Mouse (Mus musculus): Measurements from ENCODE around the gene Gsdma2.
"Not testable (repeated sequence)": the region's sequence is repeated elsewhere in the genome, so short reads cannot be mapped to it uniquely, and the experiment has no call there.

The Gsdma2 gene

DNA sequence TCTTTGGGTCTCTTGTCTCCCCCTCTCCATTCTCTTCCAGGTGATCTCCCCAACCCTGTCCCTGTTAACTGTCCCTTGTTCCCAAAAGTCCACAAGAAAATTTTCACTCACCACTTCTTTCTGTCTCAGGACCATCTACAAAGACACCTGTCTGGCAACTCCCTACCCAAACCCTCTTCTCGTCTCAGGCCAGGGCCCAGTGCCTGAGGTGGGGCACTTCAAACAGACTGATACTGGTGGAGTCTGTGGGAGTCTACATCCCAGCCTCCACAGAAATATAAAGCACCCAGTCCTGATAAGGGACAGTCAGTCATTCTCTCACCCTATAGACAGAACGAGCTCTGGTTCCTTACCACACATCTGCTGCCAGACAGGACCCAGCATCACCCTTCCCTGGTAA lies at the start of gene Gsdma2:
TSS of gene Gsdma2 (plus strand) at position 301 of the 400 bp plus-strand sequence.
- DNase-seq = no peak

DNA sequence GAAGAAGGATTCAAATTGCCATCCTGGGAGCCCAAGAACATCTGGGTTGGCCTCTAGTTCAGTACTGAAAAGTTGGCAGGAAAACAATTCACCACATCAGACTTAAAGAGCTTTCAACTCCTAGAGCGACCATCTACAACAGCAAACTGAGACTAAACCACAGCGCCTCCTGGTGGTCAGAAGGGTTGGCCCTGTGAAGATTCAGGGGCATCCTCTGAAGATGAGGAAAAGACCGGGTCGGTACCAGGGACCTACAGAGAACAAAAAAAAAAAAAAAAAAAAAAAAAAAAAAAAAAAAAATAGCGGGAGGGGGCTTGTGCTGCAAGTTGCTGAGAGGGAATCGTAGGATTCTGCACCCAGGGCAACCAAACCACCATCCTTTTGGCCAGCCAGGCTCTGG lies 49.2 kb upstream of the Gsdma2 start:
- DNase-seq = peak; percentile 24 to 37

DNA sequence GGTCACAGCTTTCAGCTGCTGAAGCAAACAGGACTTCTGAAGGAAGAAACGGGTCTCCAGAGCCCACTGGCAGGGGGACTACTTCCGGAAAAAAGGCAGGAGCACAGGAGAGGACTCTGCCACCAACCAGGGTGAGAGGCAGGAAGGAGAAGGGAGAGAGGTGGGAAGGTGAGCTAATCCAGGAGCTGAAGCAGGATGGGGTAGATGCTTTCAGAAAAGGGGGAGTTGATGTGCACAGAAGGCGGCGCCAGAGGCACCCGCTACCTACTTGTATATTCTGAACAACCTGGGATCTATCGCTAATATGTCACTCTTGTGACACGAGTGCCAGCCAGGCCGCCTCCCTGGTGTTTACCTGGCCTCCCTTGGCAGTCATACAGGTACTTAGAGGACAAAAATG lies 48.6 kb upstream of the Gsdma2 start, which contains the start of gene Lrrc3c:
TSS of gene Lrrc3c (plus strand) at position 301 of the 400 bp plus-strand sequence.
- no peak for DNase-seq

DNA sequence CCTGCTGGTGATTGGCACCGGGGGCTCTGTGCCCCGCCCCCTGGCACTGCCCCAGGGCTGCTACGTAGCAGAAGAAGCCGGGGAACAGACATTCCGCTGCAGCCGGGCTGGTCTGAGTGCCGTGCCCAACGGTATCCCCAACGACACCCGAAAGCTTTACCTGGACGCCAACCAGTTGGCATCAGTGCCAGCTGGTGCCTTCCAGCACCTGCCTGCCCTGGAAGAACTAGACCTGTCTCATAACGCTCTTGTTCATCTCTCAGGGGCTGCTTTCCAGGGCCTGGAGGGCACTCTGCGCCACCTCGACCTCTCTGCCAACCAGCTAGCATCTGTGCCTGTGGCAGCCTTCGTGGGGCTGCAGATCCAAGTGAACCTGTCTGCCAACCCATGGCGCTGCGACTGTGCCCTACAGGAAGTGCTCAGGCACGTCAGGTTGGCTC lies 47.7 kb upstream of the Gsdma2 start:
- peak; percentile 55 to 64 for DNase-seq

DNA sequence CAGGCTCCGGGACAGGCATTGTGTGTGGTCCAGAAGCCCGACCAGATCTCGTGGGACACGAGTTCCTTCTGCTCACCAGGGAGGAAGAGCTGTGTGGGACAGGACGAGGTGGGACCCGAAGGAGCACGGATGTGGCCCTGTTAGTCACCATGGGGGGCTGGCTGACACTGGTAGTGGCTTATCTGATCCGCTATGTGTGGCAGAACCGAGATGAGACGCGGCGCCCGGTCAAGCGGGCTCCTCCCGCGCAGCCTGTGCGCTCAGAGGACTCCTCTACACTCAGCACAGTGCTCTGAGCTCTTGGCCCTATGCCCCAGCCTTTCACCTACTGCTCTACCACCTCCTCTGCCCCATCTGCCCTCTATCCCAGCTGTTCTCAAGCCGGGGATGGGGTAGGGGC lies 47.3 kb upstream of the Gsdma2 start:
- peak; percentile 32 to 44 for DNase-seq

DNA sequence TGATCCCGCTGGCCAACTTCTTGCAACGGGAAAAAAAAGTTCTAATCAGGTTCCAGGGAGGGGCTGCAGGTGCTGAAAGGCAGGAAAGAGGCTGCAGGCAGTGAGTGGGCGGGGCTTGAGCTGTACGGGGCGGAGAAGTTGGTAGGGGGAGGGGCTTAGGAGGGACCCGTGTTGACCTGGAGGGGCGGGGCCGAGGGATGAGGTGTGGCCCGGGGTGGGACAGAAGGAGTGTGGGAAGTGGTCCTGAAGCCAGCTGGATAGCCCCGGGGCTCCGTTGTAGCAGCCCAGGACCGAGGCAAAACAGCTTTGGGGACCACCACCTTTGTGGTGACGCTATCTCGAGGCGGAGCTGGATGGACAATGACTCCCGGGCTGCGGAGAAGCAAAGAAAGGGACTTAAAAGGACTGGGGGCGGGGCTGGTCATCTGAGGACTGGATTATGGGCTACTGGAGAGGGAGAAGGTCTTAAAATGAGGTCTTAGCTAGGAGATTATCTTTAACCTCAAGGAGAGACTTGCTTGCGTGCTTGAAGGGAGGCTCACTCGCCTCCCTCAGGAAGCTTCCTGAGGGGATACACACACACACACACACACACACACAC lies 44.4 kb upstream of the Gsdma2 start:
- no peak for DNase-seq

DNA sequence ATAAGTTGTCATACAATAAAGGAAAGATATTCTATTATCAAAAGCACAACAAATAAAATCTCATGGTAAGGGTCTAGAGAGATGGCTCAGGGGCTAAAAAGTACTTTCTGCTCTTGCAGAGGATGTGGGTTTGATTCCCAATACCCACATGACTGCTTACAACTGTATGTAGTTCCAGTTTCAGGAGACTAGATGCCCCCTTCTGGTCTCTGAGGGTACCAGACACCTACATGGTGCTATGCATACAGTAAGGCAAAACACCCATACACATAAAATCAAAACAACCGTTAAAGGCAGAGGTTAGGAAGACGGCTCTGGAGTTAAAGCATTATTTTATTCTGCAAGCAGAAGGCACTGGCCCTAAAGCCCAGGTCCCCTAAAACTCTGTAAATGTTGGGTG lies 42.6 kb upstream of the Gsdma2 start:
- no peak for DNase-seq

DNA sequence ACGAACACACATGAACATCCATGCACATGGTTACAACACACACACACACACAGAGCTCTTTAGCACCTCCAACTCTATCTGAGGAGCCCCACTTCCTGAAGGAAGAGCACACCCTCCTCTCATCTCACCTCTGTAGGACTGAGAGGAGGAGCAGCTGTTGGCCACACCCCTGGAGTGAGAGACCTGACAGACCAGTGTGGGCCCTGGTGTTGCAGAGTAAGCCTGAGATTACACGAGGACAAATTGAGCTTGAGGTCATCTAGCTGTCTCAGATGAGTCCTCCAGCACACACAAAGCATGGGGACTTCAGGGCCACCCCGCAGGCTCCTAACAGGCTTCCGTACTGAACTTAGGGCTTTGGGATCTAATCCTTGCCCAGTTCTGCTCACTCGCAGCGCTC lies 41.6 kb upstream of the Gsdma2 start:
- DNase-seq = not testable (repeated sequence)

DNA sequence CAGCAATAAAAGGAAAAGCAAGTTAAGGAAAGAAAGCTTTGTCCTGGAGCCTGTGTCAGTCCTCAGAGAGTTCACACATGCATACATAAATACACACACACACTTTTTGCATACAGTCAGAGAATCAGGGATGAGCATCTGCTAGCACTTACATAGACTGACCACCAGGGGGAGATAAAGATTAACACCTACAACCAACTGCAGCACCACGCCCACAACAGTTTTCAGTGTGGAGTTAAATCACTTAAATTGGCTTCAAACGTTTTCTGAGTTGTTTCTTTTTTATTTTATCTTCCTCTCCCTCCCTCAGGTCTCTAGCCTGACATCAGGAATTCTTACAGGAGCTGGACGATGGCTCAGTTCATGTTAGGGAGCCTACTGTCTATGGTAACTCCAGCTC lies 39.8 kb upstream of the Gsdma2 start:
- DNase-seq = peak in 1 of 2 experiments; percentile 31

DNA sequence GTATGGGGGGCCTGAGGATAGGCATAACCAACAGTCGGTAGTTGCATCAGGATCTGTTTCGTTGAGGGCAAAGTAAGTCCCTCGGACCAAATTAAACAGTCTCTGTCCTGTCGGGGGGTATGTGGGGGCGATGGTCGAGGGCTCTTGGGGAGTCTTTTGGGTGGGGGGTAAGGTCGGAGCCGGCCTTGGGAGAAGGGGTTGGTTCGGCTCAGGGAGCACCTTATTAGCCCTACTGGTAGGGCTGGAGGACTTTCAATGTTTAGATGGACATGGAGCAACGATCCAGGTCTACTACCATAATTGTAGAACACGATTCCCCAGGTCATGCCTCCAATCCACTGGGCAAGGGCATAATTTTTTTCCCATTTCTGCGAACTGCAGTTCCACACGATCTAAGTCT lies 25.8 kb upstream of the Gsdma2 start:
- DNase-seq = no peak

DNA sequence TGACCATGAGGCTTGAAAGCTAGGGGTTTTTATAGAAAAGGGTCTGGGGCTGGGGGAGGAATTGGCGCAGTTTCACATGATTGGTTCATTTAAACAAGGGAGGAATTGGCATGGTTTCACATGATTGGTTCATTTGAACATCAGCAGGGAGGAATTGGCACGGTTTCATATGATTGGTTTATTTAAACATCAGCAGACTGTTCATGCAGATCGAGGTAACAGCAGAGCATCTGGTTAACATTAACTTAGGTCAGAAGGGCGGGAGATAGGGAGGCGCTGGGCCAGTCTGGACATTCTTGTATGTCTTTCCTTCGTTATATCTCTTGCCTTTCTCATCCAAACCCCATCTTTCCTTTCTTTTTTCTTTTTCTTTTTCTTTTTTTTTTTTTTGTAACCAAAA lies 22.6 kb upstream of the Gsdma2 start:
- not testable (repeated sequence) for DNase-seq

DNA sequence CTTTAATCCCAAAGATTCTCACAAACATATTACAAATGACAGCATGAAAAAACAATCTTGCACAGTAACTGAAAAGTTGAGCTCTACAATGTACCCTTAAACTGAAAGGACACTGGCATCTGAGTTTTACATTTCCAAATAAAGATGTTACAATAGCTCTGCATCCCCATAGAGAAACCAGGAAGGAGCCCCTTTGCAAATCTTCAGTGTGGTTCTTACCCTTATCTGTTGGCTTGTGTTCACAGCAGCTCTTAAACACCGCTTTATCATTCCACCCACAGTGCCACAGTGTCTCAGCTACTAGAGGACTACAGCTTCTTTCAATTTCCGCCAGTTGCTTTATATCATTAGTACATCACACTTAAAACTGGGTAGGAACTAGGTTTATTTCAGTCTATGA lies 22.2 kb upstream of the Gsdma2 start:
- DNase-seq = not testable (repeated sequence)

DNA sequence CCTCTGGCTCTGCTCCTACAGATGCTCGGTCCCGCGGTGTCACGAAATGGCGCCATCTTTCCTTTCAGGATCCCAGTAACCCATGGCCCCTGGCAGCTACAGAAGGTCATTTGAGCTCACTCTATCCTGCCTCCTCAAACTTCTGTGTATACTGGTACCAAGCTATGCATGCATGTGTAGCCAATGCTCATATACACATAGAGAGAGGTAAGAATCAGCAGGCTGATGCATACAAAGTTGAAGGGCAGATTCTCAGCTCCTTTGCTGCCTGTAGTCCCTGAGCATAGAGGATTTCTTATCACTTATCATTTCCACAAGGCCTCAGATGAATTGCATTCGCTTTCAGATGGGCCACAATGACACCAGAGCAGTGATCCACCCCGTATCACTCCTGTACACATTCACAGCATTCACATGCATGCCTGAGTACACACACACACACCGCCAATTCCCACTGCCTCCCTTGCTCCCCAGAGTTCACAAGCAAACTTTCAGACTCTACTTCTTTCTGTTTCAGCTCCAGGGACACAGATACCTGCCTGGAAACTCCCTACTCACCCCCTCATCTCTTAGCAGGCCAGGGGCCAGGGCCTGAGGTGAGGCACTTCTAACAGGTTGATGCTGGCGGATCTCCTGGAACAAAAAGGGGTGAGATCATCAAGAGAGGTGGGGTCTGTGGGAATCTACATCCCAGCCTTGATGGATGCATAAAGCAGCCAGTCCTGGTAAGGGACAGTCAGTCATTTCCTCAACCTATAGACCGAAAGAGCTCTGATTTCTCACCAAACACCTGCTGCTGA lies 20.7 kb upstream of the Gsdma2 start, which contains the start of the genes Gm12355 and Gsdma3:
TSS of gene Gm12355 (minus strand) at position 51 of the 800 bp plus-strand sequence.
TSS of gene Gsdma3 (plus strand) at position 750 of the 800 bp plus-strand sequence.
- DNase-seq = no peak

DNA sequence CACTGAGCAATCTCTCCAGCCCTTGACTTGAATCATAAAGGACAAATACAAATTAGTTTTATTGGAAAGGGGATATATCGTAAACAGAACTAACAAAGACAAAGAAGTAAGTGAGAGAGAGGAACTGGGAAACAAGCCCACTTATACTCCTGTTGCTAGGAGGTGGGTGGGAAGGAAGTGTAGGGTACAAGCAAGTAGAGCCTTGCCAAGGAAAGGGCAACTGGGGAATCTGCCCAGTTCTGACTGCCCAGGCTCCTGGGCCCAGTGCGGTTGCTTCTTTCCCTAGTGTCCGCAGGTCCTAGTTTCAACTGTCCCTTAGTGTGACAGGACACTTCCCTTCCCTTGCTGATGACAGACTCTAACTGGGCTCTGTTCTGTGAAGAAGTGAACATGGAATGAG lies 17.9 kb upstream of the Gsdma2 start:
- DNase-seq = no peak

DNA sequence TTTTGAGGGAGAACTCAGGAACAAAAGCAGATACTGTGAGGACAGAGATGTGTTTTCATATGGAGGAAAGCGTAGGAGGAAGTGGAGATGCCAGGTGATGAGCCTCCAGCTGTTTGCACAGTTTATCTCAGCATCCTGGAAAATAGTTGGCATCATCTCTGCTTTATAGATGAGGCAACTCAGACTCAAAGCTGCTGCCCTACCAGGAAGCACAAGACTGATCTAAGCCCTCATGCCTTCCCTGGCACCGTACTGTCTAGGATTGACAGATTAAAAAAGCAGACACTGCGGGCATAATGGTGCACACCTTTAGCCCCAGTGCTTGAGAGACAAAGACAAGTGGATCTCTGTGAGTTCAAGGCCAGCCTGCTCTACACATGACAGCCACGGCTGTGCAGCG lies 15.9 kb upstream of the Gsdma2 start:
- DNase-seq = no peak

DNA sequence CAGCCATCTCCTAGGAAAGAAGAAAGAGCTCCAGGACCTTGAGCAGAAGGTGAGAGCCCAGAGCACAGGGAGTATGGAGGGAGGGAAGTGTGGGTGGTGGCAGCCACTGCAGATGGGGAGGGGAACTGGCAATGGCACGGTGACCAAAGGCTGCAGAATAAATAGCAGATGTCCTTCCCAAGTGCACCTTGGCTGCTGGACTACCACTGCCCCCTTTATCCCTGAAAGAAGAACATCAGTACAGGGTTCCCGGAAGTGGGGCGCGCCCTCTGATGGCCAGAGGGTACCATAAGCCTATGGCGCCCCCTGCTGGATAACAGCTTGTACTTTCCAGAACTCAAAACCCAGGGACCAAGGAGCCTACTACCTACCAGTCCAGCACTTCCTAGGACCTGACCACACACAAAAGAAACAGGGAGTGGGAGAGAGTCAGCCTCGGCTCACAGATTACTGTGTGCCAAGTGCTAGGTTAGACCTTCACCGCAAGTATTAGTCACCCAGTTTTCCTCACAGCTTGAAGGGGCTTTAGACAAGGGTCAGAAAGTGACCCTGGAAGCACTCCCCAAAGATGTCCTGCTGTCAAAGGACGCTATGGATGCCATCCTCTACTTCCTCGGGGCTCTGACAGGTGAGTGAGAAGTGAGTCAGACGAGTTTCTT lies 11.1 kb upstream of the Gsdma2 start:
- DNase-seq = peak in 1 of 2 experiments; percentile 4

DNA sequence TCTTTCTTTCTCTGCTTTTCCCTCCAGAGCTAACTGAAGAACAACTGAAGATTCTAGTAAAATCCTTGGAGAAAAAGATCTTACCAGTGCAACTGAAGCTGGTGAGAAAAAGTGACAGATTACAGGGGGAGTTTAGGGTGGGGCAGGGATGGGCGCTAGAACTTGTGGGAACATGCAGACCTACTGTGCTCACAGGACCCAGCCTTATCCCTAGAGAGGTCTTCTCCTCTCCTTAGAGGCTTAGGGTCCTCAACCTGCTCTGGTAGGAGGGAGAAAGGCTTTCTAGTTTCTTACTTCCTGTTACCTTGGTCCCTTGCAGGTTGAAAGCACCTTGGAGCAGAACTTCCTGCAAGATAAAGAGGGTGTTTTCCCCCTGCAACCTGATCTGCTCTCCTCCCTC lies 9.1 kb upstream of the Gsdma2 start:
- no peak for DNase-seq

DNA sequence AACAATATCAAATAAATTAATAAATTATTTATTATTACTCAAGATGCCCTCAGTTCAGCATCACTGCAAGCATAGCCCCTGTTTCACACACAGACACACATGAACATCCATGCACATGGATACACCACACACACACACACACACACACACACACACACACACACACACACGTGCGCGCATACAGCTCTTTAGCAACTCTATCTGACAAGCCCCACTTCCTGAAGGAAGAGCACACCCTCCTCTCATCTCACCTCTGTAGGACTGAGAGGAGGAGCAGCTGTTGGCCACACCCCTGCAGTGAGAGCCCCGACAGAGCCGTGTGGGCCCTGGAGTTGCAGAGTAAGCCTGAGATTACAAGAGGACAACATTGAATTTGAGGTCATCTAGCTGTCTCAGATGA lies 6.5 kb upstream of the Gsdma2 start:
- DNase-seq = no peak

DNA sequence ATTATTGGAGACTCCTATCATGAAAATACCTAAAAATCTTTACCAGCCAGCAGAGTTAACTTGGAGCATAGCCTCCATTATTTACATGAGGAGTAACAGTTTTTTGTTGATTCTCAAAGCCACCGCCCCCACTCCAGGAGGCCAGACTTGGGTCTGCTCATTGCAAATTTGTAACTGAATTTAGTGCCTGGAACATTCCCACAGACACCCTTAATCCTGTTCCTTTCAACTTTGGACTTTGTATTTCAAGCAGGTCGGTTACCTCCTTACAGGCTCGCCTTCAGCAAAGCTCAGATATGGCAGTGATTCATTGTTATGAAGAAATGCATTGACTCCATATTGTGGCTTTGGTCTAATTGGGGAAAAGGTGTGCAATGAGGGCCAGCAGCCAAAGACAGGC lies 1.8 kb upstream of the Gsdma2 start:
- no peak for DNase-seq

DNA sequence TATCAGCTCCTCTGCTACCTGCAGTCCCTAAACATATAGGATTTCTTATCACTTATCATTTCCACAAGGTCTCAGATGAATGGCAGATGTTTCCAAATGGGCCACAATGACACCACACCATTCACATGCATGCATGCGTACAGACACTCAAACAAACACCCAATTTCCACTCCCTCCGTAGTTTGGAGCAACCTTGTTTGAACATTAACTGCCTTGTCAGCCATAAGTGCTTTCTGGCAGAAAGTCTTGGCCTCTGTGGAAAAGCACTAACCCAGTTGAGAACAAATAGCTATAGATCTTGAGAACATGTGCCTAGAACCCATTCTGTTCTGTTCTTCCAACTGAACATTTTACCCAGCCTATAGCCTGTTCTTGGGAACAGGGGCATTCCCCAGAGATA lies 613 bp upstream of the Gsdma2 start:
- DNase-seq = no peak

DNA sequence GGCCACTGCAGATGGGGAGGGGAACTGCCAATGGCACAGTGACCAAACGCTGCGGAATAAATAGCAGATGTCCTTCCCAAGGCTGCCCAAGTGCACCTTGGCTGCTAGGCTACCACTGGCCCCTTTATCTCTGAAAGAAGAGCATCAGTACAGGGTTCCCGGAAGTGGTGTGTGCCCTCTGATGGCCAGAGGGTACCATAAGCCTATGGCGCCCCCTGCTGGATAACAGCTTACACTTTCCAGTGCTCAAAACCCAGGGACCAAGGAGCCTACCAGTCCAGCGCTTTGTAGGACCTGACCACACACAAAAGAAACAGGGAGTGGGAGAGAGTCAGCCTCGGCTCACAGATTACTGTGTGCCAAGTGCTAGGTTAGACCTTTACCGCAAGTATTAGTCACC lies 8.5 kb downstream of the Gsdma2 start:
- DNase-seq = peak; percentile 21 to 33

DNA sequence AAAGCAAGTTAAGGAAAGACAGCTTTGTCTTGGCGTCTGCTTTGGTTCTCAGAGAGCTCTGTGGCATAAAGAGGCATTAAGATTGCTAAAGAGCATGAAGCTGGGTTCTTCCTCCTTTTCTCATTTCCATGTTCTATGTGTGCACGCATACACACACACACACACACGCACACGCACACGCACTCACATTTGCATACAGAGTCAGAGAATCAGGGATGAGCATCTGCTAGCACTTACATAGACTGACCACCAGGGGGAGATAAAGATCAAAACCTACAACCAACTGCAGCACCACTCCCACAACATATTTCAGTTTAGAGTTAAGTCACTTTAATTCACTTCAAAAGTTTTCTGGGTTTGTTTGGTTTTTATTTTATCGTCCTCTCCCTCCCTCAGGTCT lies 14.0 kb downstream of the Gsdma2 start:
- DNase-seq = peak; percentile 8 to 19

DNA sequence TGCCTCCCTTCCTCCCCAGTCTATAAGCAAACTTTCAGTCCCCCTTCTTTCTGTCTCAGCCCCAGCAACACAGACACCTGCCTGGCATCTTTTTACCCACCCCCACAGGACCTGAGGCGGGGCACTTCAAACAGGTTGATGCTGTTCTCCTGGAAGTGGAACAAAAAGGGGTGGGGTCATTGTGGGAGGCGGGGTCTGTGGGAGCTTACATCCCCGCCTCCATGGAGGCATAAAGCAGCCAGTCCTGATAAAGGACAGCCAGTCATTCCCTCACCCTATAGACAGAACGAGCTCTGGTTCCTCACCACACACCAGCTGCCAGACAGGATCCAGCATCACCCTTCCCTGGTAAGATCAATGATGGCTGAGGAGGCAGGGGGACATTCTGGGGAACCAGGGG lies 17.5 kb downstream of the Gsdma2 start, which contains the start of gene Gsdma:
TSS of gene Gsdma (plus strand) at position 261 of the 400 bp plus-strand sequence.
- no peak for DNase-seq

DNA sequence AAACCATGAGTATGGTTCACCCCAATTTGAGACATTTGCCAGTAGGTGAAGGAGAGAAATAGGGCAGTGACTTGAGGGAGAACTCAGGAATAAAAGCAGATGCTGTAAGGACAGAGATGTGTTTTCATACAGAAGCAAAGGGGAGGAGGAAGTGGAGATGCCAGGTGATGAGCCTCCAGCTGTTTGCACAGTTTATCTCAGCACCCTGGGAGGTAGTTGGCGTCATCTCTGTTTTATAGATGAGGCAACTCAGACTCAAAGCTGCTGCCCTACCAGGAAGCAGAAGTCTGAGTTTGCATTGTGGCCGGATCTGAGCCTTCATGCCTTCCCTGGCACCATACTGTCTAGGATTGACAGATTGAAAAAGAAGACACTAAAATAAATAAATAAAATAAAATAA lies 22.4 kb downstream of the Gsdma2 start:
- no peak for DNase-seq

Measured in cerebellum, postnatal 36 days (tissue).